Mouse (Mus musculus): ENCODE data around the gene Rassf3. TPM values are rescaled to one million over a fixed set of nuclear protein-coding genes. Genes with fewer than 3 reads are reported as not detected.

Gene Rassf3
- total RNA-seq, 2 experiments from 2014 or later = 29.2 to 47.3 TPM

DNA sequence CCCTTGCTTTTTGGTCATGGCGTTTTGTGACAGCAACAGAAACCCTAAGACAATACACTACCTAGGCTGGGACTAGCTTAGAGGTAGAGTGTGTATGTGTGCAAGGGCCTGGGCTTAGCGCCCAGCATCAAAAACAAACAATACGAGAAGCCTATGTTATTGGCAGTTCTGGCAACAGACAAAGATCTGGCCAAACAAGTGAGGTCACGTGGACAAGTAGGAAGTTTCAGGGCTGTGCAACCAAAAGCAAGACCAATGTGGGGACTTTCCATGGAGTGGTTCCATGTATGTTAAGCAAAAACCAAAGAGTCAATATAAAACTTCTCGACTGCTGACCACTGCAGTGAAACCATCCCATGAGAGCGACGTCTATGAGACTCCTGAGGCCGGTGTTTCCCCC is 30.3 kb downstream of the Rassf3 start:
- no peak for DNase-seq
- intact Hi-C loops (cut with DNase I) = no loop called here
- no peak overlapping the region for H3K4me3 ChIP-seq
- peak overlapping the region; percentile 73 for H3K27ac ChIP-seq
- TF ChIP-seq CTCF (IDR thresholded peaks at IDR 0.05) = no peak

DNA sequence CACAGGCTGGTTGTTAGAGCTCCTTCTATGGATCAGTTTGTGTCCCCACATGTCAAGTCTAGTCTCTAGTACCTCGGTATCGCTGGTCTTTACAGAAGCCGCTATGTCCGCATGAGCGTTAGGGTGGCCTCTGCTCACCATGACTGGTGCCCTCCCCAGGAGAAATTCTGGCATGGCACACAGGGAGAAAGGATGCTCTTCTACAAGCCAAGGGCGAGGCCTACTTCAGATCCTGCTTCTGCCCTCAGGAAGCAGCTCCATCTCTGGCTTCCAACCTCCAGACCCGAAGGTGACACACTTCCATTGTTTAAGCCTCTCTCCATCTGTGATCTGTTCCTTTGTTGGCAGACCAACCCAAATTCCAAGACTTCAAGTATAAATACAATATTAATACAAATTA is 31.9 kb downstream of the Rassf3 start:
- TF ChIP-seq CTCF (IDR thresholded peaks at IDR 0.05) = no peak
- intact Hi-C loops (cut with DNase I) = no loop called here
- no peak for DNase-seq
- Histone ChIP-seq H3K4me3 (no peak overlapping the region; the same call in 1 of the 2 replicates), H3K27ac (peak overlapping the region; percentile 82)

GRCm38 (mm10) chr10:121443791-121444190 is 32.4 kb downstream of the Rassf3 start:
- H3K27ac ChIP-seq = peak overlapping the region; percentile 82
- intact Hi-C loops (cut with DNase I) = no loop called here
- no peak for DNase-seq
- TF ChIP-seq CTCF (IDR thresholded peaks at IDR 0.05) = no peak
- no peak overlapping the region; the same call in 1 of the 2 replicates for H3K4me3 ChIP-seq

DNA sequence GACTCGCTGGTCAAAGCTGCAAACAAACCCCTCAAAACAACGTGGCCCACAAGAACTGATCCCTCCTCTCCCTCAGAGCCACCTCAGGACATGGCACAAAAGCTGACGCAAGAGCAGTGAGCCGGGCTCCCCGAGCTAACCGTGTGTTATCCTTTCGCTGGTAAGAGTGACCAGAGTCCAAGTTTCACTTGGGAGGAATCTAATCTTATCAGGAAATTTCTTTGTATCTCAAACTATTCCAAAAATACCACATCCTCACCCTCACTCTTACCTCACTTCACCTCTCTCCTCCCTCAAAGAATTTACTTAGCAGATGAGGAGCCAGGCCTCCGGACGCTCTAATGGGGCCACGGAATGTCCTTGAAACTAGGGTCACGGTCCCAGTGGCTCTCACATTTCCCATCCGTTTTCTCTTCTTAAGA is 36.8 kb downstream of the Rassf3 start:
- Histone ChIP-seq H3K27ac (peak overlapping the region; percentile 82), H3K4me3 (peak overlapping the region; percentile 28)
- intact Hi-C loops (cut with DNase I) = no loop called here
- no peak for DNase-seq
- no peak for TF ChIP-seq CTCF (IDR thresholded peaks at IDR 0.05)

DNA sequence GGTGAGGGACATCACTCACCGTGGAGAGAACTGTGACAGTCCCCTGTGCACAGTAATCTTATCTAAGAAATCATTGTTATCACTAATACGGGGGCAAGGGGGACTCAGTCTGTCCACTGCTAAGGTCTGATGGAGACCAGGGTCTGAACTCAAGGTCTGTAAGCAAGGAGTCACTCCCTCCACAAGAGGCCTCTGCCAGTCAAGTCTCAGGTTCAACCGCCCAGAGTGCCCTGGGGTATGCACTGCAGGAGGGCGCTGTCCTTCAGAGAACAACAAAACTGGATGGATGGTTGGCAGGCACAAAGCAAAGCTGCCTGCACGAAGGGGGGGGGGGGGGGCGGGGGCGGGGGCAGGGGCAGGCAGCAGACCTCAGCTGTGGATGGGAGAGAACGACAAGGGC is 38.0 kb downstream of the Rassf3 start:
- no peak for TF ChIP-seq CTCF (IDR thresholded peaks at IDR 0.05)
- DNase-seq = no peak
- peak overlapping the region; percentile 82 for H3K27ac ChIP-seq
- no peak overlapping the region for H3K4me3 ChIP-seq
- intact Hi-C loops (cut with DNase I) = no loop called here

DNA sequence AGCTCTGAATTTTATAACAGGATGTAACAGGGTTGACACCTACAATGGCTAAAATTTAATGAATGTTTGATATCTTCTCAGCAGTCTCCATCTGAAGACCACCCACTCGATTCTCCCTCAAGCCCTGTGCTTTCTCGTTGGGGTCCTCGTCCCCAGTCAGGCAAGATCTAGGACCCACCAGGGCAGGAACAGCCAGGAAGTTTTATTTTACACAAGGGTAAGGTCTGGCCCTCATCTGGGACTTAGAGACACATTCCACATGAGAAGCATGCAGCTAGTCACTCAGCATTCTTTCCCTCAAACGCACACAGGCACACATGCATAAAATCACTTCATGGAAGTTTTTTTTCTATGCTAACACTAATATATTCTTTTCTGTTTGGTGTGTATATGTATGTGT is 39.5 kb downstream of the Rassf3 start:
- no peak for DNase-seq
- intact Hi-C loops (cut with DNase I) = no loop called here
- Histone ChIP-seq H3K4me3 (no peak overlapping the region), H3K27ac (peak overlapping the region; percentile 76)
- no peak for TF ChIP-seq CTCF (IDR thresholded peaks at IDR 0.05)

DNA sequence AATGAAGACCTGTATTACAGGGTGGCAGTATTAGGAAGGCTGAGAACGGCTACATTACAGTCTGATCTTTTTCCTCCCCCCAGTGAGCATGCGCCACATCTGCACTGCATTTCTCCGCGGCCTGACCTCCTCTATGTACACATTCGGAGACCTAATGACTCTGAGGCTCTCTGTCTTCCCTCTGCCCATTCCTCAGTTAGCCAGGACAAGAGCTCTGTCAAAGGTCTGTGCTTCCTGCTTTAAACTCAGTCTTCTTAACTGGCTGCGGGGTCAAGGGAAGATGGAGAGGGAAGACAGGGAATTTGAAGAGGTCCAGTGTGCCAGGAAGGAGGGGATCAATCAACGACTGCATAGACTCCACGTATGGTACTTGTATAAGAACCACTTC is 39.9 kb downstream of the Rassf3 start:
- TF ChIP-seq CTCF (IDR thresholded peaks at IDR 0.05) = no peak
- DNase-seq = no peak
- peak overlapping the region; percentile 76 for H3K27ac ChIP-seq
- H3K4me3 ChIP-seq = peak overlapping the region; percentile 56
- intact Hi-C loops (cut with DNase I) = no loop called here

GRCm38 (mm10) chr10:121435546-121436257 is 40.4 kb downstream of the Rassf3 start:
- TF ChIP-seq CTCF (IDR thresholded peaks at IDR 0.05) = no peak
- DNase-seq = peak; percentile 78
- intact Hi-C loops (cut with DNase I) = no loop called here
- Histone ChIP-seq H3K4me3 (peak overlapping the region; percentile 56), H3K27ac (peak overlapping the region; percentile 76)

DNA sequence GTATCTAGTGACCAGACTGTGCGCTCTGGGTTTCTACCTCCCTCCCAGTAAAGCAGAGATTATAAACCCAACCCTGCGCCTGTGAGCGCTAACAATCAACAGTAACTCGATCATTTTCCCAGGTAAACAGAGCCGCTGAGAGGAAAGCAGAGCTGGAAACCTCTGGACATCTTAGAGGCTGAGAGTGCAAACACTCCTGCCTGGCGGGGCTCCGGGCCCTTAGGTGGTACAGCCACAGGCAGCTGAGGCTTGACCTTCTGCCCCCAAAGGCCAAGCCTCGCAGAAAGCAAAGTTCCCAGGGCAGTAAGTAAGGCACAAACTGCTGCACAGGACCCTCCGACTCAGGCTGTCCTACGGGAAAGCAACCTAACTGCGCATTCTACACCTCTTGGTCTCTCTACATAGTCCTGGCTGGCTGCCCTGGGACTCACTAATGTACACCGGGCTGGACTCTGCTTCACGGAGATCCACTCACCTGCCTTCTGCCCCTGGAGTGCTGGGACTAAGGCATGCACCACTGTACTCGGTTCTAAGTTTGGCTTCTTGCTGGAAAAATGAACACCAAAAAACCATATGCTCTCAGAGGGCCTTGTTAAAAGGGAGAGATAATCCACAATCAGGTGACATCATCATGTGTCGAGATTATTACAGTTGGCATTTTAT is 41.6 kb downstream of the Rassf3 start:
- Histone ChIP-seq H3K27ac (peak overlapping the region; percentile 76), H3K4me3 (no peak overlapping the region)
- intact Hi-C loops (cut with DNase I) = no loop called here
- DNase-seq = no peak
- TF ChIP-seq CTCF (IDR thresholded peaks at IDR 0.05) = no peak

DNA sequence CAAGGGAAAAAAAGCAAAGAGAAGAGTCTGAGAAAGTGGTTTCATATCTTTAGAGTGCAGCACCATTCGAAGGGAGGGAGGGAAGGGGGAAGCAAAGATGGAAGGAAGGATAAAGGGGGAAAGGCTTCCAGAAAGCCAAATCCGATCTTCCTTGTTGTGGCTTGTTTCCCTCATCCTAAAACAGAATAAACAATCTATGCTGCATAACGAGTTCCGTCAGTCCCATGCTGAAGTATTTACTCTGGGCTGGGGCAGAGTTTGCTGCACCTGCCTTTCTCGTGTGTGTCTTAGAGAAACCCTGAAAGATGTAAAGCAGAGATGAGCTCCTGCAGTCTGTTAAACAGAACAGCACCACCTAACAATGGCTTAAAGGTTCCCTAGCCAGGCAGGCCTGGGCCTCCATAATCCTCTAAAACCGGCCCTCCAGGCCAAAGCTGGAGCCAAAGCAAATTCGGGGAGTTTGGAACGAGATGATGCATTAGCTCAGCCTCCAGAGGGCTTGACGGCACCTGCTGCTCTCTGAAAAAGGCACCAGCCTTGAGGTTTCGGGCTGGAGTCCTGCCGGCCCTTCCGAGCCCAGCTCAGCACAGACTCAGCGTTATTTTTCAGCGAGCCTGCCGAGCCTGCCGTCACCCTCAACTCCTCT is 43.4 kb downstream of the Rassf3 start:
- 0 out of 2 replicates have a peak, but pooled peaks have one; percentile 13 for TF ChIP-seq CTCF (IDR thresholded peaks at IDR 0.05)
- intact Hi-C loops (cut with DNase I) = no loop called here
- H3K27ac ChIP-seq = peak overlapping the region; percentile 86
- peak overlapping the region; percentile 56 for H3K4me3 ChIP-seq
- peak; percentile 53 for DNase-seq

- TF ChIP-seq CTCF (IDR thresholded peaks at IDR 0.05) = no peak
- intact Hi-C loops (cut with DNase I) = no loop called here
- DNase-seq = no peak
- Histone ChIP-seq H3K27ac (peak overlapping the region; percentile 86), H3K4me3 (peak overlapping the region; percentile 56)
Observed at GRCm38 (mm10) chr10:121432041-121432634, 44.0 kb downstream of the Rassf3 start.

DNA sequence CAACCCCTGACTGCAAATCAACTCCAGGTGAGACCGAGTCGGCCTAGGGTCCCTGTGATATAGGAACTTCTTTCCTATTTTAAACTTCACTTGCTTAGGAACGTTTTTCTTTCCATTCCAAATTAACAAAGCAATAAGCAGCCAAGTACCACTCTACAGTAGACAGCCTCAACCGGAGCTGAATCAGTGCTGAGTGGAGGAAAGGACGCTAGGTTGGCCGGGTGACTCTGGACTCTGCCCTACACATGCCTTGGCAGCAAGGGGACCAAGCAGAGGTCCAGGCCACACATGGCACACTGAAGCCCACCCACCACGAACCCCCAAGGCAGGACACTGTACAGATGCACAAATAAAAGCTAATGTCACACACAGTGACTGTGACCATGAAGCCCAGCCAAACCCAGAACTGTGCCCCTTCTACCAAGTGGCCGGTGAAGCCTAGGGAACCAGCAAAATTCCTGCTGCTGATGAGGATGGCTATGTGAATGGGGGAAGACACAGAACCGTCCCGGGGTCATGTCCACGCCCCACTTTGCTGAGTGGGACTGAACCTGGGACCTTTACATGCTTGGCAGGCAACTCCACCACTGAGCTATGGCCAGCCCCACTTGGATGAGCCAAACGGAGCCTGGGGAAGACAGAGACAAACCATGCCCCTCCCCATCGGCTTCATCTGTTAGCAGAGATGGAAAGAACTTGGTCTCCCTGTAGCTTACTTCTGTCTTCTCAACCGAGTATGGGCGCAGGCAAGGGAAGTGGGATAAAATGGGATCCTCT is 45.2 kb downstream of the Rassf3 start:
- DNase-seq = no peak
- intact Hi-C loops (cut with DNase I) = no loop called here
- TF ChIP-seq CTCF (IDR thresholded peaks at IDR 0.05) = no peak
- Histone ChIP-seq H3K4me3 (peak overlapping the region; percentile 64), H3K27ac (peak overlapping the region; percentile 86)
